Mouse (Mus musculus): ENCODE data around the gene Car7. TPM values are rescaled to one million over a fixed set of nuclear protein-coding genes. Genes with fewer than 3 reads are reported as not detected.

The Car7 gene
- polyA plus RNA-seq (2015; fragmentation: Illumina TruSeq; extraction: RNeasy Lipid Tissue Mini Kit (QIAGEN cat#74804); ENCODE audit: insufficient read depth, low replicate concordance) = 1.5 TPM

DNA sequence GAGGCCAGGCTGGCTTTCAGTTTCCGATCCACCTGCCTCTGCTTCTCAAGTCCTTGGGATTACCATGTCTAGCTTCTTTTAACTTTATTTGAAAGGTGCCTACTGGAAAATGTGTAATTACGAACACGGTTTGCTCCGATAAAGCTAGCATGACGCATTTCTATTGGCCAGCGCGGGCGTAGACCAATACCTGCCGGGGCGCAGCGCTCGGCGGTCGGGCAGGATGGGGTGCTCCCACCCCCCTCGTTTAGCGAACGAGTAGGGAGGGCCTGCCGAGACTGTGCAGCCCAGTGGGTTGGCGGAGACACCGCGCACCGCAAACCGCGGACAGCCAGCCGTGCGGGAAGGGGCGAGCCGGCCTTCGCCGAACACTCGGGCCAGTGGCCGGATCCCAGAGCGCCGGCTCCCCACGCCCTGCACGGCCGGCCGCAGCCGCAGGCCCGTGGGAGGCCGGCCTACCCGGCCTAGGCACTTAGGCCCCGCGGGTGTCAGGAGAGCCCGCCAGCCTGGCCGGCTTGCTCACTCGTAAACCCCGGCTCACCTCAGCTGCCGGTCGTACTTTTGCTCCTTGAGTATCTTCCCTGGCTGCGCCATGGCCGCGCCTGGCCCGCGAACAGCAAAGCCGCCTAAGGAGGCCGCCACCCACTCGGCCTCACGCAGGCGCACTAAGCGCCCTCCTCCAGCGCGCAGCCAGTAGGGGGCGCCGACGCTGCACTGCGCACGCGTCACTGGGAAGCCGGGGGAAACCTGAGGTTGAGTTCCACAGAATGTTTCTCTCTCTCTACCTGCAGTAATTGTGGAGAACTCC, at the start of gene Car7, which contains the start of gene Nae1:
TSS of gene Car7 (plus strand) at position 719 of the 808 bp plus-strand sequence.
TSS of gene Nae1 (minus strand) at position 667 of the 808 bp plus-strand sequence.

DNA sequence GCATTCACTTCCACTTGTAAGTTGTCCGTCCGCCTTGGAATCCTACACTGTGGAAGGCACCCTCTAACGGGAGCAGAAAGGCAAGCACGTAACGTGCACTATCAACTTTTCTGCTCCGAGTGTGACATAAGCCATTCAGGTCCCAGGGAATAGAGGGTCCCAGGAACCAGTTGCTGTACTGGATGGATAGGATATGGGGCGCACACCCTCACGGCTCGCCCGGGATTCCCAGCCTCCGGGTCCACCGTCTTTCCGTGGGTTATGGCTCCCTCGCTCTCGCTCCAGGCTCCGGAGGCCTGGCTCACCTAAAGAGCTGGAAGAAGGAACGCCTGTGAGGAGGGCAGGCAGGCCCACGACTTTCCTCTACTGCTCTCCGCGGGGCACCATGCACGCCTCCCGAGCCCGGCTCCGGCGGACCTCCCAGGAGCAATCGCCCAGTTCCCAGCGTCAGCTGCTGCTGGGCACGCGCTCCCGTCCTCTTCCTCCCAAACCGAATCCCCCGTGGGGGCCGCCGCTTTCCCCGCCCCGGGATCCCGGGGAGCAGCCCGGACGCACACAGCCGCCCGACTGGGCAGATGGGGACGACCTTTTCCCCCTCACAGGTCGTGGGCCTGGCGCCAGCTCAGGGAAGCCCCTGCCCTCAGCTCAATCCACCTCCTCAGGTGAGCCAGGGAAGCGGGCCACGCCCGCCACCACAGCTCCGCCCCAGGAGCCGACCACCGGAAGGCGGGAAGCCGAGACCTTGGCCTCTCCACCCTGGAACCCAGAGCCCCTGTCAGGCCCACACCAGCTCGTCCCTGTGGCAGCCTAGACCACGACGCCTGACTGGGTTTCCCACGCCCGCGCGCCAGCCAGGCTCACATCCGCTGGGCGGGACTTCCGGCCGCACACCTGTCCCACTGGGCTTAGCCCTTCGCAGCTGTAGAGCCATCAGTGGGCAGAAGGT, 25.2 kb upstream of the Car7 start, which contains the start of gene Terb1:
TSS of gene Terb1 (minus strand) at position 850 of the 946 bp plus-strand sequence.

DNA sequence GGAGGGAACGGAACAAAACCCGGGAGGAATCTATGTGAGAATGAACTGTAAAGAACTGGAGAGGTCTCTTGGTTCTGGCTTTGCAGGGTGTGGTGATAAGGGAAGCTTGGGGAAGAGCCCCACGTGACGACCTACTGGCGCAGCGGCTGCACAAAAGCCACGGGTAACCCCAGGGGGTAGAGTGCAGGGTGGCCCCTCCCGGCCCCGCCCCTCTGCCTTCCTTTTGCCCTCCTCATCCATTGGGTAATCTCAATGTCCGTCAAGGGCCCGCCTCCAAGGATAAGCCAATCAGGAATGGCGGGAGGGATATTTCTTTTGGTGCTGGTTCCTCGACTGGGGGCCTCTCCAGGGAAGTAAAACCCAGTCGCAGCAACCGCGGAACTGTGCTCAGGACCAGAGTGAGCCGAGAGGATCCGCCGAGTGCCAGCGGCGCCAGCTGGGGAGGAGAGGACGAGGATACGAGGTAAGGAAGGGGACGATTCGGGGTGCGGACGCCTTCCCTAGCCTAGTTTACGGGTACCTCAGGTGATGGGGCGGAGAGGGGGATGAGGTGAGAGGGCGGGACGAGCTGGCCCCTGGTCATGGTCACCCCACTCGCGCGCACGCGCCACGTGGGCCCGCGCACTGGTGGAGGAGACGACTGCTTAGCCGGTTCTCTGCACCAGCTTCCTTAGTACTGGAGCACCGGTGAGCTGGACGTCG, 56.8 kb downstream of the Car7 start, which contains the start of gene Pdp2:
TSS of gene Pdp2 (plus strand) at position 319 of the 702 bp plus-strand sequence.

Other genes starting within 250 kb of the Car7 start
- gene Cmtm2a, start 241.5 kb upstream of the Car7 start, polyA plus RNA-seq (2015; fragmentation: Illumina TruSeq; extraction: RNeasy Lipid Tissue Mini Kit (QIAGEN cat#74804); ENCODE audit: insufficient read depth, low replicate concordance) = not detected
- gene Gm45711, start 224.6 kb upstream of the Car7 start, polyA plus RNA-seq (2015; fragmentation: Illumina TruSeq; extraction: RNeasy Lipid Tissue Mini Kit (QIAGEN cat#74804); ENCODE audit: insufficient read depth, low replicate concordance) = not detected
- not detected for gene Cmtm1, start 224.5 kb upstream of the Car7 start, polyA plus RNA-seq (2015; fragmentation: Illumina TruSeq; extraction: RNeasy Lipid Tissue Mini Kit (QIAGEN cat#74804); ENCODE audit: insufficient read depth, low replicate concordance)
- not detected for gene Gm11020, start 213.1 kb upstream of the Car7 start, polyA plus RNA-seq (2015; fragmentation: Illumina TruSeq; extraction: RNeasy Lipid Tissue Mini Kit (QIAGEN cat#74804); ENCODE audit: insufficient read depth, low replicate concordance)
- gene Cmtm2b, start 212.5 kb upstream of the Car7 start, polyA plus RNA-seq (2015; fragmentation: Illumina TruSeq; extraction: RNeasy Lipid Tissue Mini Kit (QIAGEN cat#74804); ENCODE audit: insufficient read depth, low replicate concordance) = not detected
- gene Cmtm3, start 195.3 kb upstream of the Car7 start, polyA plus RNA-seq (2015; fragmentation: Illumina TruSeq; extraction: RNeasy Lipid Tissue Mini Kit (QIAGEN cat#74804); ENCODE audit: insufficient read depth, low replicate concordance) = 48.5 TPM
- gene Cmtm4, start 138.9 kb upstream of the Car7 start, polyA plus RNA-seq (2015; fragmentation: Illumina TruSeq; extraction: RNeasy Lipid Tissue Mini Kit (QIAGEN cat#74804); ENCODE audit: insufficient read depth, low replicate concordance) = 11.4 TPM
- gene Dync1li2, start 91.6 kb upstream of the Car7 start, polyA plus RNA-seq (2015; fragmentation: Illumina TruSeq; extraction: RNeasy Lipid Tissue Mini Kit (QIAGEN cat#74804); ENCODE audit: insufficient read depth, low replicate concordance) = 66.6 TPM
- 4.2 TPM for gene Terb1, start 24.8 kb upstream of the Car7 start, polyA plus RNA-seq (2015; fragmentation: Illumina TruSeq; extraction: RNeasy Lipid Tissue Mini Kit (QIAGEN cat#74804); ENCODE audit: insufficient read depth, low replicate concordance)
- 107 TPM for gene Nae1, start 52 bp upstream of the Car7 start, polyA plus RNA-seq (2015; fragmentation: Illumina TruSeq; extraction: RNeasy Lipid Tissue Mini Kit (QIAGEN cat#74804); ENCODE audit: insufficient read depth, low replicate concordance)
- gene Pdp2, start 56.8 kb downstream of the Car7 start, polyA plus RNA-seq (2015; fragmentation: Illumina TruSeq; extraction: RNeasy Lipid Tissue Mini Kit (QIAGEN cat#74804); ENCODE audit: insufficient read depth, low replicate concordance) = 6.9 TPM
- gene Cdh16, start 89.7 kb downstream of the Car7 start, polyA plus RNA-seq (2015; fragmentation: Illumina TruSeq; extraction: RNeasy Lipid Tissue Mini Kit (QIAGEN cat#74804); ENCODE audit: insufficient read depth, low replicate concordance) = not detected
- 4.9 TPM for gene Rrad, start 96.6 kb downstream of the Car7 start, polyA plus RNA-seq (2015; fragmentation: Illumina TruSeq; extraction: RNeasy Lipid Tissue Mini Kit (QIAGEN cat#74804); ENCODE audit: insufficient read depth, low replicate concordance)
- gene Ciao2b, start 107.3 kb downstream of the Car7 start, polyA plus RNA-seq (2015; fragmentation: Illumina TruSeq; extraction: RNeasy Lipid Tissue Mini Kit (QIAGEN cat#74804); ENCODE audit: insufficient read depth, low replicate concordance) = 21.5 TPM
- not detected for gene Ces2a, start 199.3 kb downstream of the Car7 start, polyA plus RNA-seq (2015; fragmentation: Illumina TruSeq; extraction: RNeasy Lipid Tissue Mini Kit (QIAGEN cat#74804); ENCODE audit: insufficient read depth, low replicate concordance)